Mouse (Mus musculus) Patski (cell line): ENCODE data around the gene Cxcl5. TPM values are rescaled to one million over a fixed set of nuclear protein-coding genes. Genes with fewer than 3 reads are reported as not detected.

ENCODE experiments used
- ATAC-seq: fragments of 100-300 bp; one replicate; pipeline ENCODE4 v1.8.0; 2021
- CTCF ChIA-PET: fragments of 350-600 bp; sonication (Branson Sonifier 250); formaldehyde crosslinking; loops from one replicate; lab custom pipeline; 2022; ENCODE audit warnings: inconsistent platforms; lab: Charles Lee
- POLR2A ChIA-PET: fragments of 350-600 bp; sonication (Branson Sonifier 250); formaldehyde crosslinking; loops from one replicate; lab custom pipeline; 2022; ENCODE audit warnings: antibody characterized with exemption, inconsistent platforms; lab: Charles Lee
- DNase-seq: peaks from one replicate; pipeline ENCODE4 v3.0.0-alpha.2; 2011; ENCODE audit warnings: low read depth, low spot score
- H3K27me3 ChIP-seq: fragments of 371-371 bp; one replicate; pipeline ENCODE4 v1.5.1; 2021
- CTCF ChIP-seq: fragments of 100-300 bp; IDR thresholded peaks from one replicate; pipeline ENCODE4 v1.5.1; 2021
- in situ Hi-C: fragments of 300-500 bp; cut with MboI; formaldehyde crosslinking; loops from 3 replicates; pipeline ENCODE4 v1.11.1; 2018; ENCODE audit warnings: low pct_unique_long_range_greater_than_20kb, mixed read lengths
- polyA plus RNA-seq: library from polyadenylated mRNA; unstranded; gene quantifications from one replicate; pipeline ENCODE4 v1.2.3, GENCODE M21; 2021

Cxcl5 gene
- polyA plus RNA-seq: 11.9 TPM

DNA sequence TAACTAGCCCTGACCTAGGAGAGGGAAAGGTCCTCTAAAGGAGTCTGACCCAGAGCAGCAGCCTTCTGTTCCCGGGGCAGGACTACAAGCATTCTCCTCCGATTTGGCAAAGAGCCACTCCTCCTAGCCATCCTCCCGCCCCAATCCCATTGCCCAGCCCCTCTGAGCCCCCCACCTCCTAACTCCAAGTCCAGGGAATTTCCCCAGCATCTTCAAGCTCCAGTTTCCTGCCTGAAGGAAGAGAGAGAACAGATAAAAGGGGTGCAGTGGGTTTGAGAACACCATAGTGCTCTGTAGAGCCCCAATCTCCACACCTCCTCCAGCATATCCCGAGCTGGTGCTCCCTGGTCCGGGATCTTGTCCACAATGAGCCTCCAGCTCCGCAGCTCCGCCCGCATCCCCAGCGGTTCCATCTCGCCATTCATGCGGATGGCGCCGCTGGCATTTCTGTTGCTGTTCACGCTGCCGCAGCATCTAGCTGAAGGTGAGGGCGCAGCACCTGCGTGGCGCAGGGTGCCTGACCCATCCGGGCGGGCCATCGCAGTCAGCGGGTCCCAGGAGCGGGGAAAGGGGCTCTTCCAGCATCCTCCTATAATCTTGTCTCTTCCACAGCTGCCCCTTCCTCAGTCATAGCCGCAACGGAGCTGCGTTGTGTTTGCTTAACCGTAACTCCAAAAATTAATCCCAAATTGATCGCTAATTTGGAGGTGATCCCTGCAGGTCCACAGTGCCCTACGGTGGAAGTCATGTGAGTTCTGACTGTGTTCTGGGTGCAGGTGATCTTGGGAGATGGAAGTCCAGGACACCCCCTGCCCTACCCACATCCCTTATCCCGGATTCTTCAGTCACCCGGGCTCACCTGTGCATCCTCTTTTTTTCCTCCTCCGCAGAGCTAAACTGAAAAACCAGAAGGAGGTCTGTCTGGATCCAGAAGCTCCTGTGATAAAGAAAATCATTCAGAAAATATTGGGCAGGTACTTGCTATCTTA is at the start of gene Cxcl5:
Gene Cxcl5 (plus strand): TSS at position 284 of the 989 bp plus-strand sequence.
- ATAC-seq (peak; percentile 40), DNase-seq (no peak)
- TF ChIP-seq CTCF: no peak
- in situ Hi-C loops: no loop called here
- ChIA-PET POLR2A (interaction anchor here (0.9 to 2.1 kb wide), 5 partner anchors 9 to 122 kb away, joined by 3 to 10 read pairs (median 3); partner anchors contain the start of genes Pf4 and Ppbp), CTCF (interaction anchor here (0.9 to 2.8 kb wide), 11 partner anchors 8 to 131 kb away, joined by 3 to 12 read pairs (median 5); partner anchors contain the start of genes Cxcl1, Cxcl3 and Ppbp)
- no peaks in the 10 kb centered on the region for H3K27me3 ChIP-seq

DNA sequence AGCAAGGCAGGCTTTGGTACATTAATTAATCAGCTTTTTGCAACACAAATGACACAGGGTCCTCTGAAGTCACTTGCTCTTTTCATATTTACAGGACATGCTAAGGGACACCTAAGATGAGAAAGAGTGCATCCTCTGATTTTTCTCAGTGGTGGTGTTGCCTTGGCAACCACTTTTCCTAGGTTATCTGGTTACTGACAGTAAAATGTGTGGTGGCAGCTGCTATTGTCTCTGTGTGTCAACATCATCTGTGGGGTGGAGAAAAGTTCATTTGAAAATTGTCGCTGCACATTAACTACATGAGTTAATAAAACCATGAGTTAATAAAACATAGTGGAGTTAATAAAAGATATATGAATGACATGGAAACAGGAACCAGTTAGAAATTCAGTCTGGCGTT is 47.8 kb upstream of the Cxcl5 start:
- ChIA-PET CTCF (interaction anchor here (2.5 kb wide), 1 partner anchor 13 kb away, joined by 7 read pairs; no protein-coding TSS in a partner anchor), POLR2A (no interaction called here)
- no peak for TF ChIP-seq CTCF
- in situ Hi-C loops: no loop called here
- ATAC-seq (no peak), DNase-seq (no peak)
- H3K27me3 ChIP-seq: no peaks in the 10 kb centered on the region

DNA sequence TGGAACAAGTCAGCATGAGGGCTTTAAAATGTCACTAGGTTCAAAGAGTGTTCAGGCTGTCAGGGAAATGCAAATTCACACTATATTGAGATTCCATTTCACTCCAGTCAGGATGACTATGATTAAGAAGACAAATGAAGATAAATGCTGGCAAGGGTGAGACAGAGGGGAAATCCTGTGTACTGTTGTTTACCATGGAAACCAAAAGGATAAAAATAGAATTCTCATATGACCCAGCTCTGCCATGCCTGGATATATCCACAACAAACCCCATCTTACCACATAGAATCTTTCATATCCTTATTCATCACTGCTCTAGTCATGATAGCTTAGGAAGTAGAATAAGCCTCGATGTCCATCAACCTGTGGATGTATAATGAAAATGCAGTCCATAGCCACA is 41.2 kb upstream of the Cxcl5 start:
- no peak for ATAC-seq
- no peaks in the 10 kb centered on the region for H3K27me3 ChIP-seq
- POLR2A ChIA-PET: no interaction called here
- CTCF ChIA-PET: no interaction called here
- in situ Hi-C loops: no loop called here
- no peak for TF ChIP-seq CTCF
- no peak for DNase-seq

DNA sequence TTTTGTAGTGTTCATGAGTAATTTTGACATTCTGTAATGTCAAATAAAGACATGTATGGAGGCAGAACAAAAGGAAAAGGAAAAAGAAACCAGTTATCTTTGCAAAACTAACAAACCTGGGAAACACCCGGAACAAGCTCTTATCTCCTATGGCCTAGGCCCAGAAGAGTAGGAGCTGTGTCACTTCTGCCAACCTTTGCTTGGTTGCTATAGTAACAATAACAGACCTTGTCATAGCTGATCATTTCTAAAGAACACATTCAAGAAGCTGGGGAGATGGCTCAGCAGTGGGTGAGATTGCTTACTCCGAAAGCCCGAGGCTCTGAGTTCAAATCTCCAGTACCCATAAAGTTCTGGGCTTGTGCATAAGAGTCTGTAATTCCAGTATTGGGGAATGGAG is 36.5 kb upstream of the Cxcl5 start:
- CTCF ChIA-PET: interaction anchor here (1.2 to 1.5 kb wide), 3 partner anchors 12 to 57 kb away, joined by 3 to 4 read pairs (median 3); no protein-coding TSS in a partner anchor
- H3K27me3 ChIP-seq: no peaks in the 10 kb centered on the region
- TF ChIP-seq CTCF: no peak
- in situ Hi-C loops: no loop called here
- POLR2A ChIA-PET: interaction anchor here (1.0 kb wide), 1 partner anchor 15 kb away, joined by 3 read pairs; no protein-coding TSS in a partner anchor
- no peak for ATAC-seq
- no peak for DNase-seq

DNA sequence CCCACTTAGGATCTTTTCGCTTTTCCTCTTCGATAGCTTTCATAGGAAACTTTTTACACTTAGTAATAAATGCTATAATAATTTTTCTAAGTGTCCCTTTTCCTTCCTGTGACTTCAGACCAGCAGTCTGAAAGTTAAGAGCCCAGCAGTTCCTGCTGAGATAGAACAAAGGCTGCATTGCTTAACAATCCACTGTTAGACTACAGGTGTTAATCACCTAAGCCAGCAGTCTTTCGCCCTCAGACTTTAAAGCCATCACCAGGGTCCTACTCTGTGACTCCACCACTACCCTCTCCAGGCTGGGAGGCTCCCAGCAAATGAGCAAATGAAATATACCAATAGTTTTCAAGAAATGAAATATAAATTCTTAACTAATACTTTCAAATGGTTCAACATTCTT is 30.9 kb upstream of the Cxcl5 start:
- H3K27me3 ChIP-seq: no peaks in the 10 kb centered on the region
- in situ Hi-C loops: no loop called here
- no peak for TF ChIP-seq CTCF
- ChIA-PET CTCF (no interaction called here), POLR2A (no interaction called here)
- no peak for DNase-seq
- no peak for ATAC-seq

DNA sequence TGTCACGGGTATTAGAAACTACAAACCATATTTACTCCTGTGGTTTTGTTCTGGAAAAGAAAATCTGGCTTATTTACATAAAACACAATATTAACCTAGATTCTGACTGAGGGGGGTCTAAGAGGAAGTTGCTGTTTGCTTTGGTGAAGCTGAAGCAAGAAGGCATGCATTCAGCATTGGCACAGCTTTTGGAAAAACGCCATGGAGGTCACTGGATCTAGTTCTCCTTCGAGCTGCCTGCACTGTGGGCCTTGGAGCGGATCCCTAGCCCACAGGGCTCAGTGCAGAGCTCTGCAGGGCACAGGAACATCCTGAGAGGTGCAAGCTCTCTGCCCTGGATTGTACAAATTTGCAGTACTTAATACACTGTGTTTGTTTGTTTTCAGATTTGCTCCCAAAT is 27.7 kb upstream of the Cxcl5 start:
- ATAC-seq: peak; percentile 62
- no peaks in the 10 kb centered on the region for H3K27me3 ChIP-seq

DNA sequence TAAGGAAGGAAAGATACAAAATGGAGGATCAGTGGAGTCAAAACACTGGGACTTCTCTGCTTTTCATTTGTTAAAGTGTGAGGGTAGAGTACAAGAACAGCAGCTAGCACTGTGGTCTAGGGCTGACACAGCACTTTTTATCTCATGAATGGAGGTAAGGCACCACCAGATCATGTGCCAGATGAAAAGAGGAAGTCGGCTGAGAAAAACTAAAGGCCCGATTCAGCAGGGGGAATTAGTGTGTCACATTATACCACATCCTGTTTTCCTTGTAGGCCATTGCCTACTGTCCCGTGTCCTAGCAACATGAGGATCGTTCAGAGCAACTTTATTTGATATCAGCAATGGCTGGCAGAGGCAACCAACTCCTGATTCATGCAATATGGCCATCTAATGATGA is 17.1 kb upstream of the Cxcl5 start:
- TF ChIP-seq CTCF: no peak
- in situ Hi-C loops: no loop called here
- ATAC-seq (no peak), DNase-seq (no peak)
- POLR2A ChIA-PET: no interaction called here
- CTCF ChIA-PET: interaction anchor here (1.3 to 1.6 kb wide), 2 partner anchors 10 to 29 kb away, joined by 3 to 5 read pairs; no protein-coding TSS in a partner anchor
- H3K27me3 ChIP-seq: no peaks in the 10 kb centered on the region

More for the DNA sequence above, 27.7 kb upstream of the Cxcl5 start:
- DNase-seq: peak; percentile 75
- in situ Hi-C loops: no loop called here
- ChIA-PET CTCF (interaction anchor here (0.8 kb wide), 1 partner anchor 40 kb away, joined by 3 read pairs; no protein-coding TSS in a partner anchor), POLR2A (no interaction called here)
- TF ChIP-seq CTCF: no peak

DNA sequence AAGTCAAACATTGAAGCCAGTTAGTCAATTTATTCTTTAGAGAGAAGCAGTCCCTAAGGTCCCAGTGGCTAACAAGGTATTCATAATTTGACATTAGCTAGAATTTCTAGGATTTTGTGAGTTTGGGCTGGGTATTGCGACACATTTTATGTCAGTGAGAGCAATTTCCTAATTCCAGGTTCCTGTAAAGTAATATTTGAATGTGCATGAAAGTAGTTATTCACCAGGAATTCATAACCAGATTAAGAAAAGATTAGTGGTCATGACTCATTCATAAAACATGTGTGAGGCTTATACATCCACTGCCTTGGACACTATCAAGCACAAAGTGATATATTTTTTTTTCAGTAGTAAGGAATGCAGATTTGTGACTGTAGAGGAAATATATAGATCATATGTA is 5.2 kb upstream of the Cxcl5 start:
- CTCF ChIA-PET: interaction anchor here (0.7 kb wide), 1 partner anchor 45 kb away, joined by 3 read pairs; no protein-coding TSS in a partner anchor
- POLR2A ChIA-PET: no interaction called here
- in situ Hi-C loops: no loop called here
- DNase-seq: peak; percentile 76
- no peaks in the 10 kb centered on the region for H3K27me3 ChIP-seq
- TF ChIP-seq CTCF: no peak
- ATAC-seq: no peak

DNA sequence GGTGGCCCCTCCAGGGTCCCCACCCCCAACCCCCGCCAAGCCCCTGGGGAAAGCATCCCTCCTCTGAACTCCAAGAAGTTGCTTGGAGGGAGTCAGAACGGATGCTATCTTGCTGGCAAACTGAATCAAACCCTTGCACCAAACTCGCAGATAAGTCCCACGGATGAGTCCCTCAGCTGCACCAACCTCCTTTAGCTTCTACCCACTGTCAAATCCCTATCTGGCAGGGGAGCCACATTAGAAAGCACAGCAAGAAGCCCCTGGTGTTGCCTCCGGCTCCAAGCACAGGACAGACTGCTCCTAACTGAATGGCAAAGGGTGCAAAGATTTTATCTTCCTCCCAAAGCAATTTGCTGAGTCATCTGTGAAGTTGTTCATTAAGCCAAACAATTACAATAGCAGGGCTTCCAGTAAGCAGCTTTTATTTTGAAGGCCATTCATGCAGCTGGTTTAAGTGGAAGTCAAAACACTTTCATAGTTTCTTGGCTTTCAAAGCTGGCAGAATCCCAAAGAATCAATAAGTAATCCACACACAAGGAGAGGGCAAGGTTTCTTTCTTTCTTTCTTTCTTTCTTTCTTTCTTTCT is 1.0 kb upstream of the Cxcl5 start:
- DNase-seq (peak; percentile 94), ATAC-seq (peak; percentile 86)
- ChIA-PET CTCF (interaction anchor here (0.9 to 2.8 kb wide), 8 partner anchors 10 to 132 kb away, joined by 3 to 12 read pairs (median 4); partner anchors contain the start of genes Cxcl1, Cxcl3 and Ppbp), POLR2A (interaction anchor here (0.7 to 2.1 kb wide), 3 partner anchors 42 to 125 kb away, joined by 4 to 7 read pairs (median 5); no protein-coding TSS in a partner anchor)
- no peaks in the 10 kb centered on the region for H3K27me3 ChIP-seq
- in situ Hi-C loops: no loop called here
- TF ChIP-seq CTCF: no peak

DNA sequence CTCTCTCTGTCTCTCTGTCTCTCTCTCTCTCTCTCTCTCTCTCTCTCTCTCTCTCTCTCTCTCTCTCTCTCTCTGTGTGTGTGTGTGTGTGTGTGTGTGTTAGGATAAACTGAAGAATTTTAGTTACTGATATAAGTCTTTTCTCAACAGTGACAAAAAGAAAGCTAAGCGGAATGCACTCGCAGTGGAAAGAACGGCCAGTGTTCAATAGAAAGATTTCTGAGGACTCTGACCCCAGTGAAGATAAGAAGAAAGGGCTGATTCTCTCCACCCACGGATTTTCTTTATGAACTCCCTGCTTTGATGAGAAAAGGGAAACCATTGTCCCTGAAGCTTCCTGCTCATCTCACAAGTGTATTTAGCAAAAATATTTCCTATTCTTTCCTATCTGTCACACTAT is 1.1 kb downstream of the Cxcl5 start:
- in situ Hi-C loops: no loop called here
- no peak for ATAC-seq
- ChIA-PET CTCF (interaction anchor here (1.0 to 2.8 kb wide), 5 partner anchors 10 to 98 kb away, joined by 3 to 12 read pairs (median 6); partner anchors contain the start of gene Cxcl3), POLR2A (interaction anchor here (0.6 to 1.2 kb wide), 2 partner anchors 10 to 26 kb away, joined by 3 read pairs; no protein-coding TSS in a partner anchor)
- no peak for DNase-seq
- no peak for TF ChIP-seq CTCF
- H3K27me3 ChIP-seq: no peaks in the 10 kb centered on the region
